Mouse (Mus musculus) skeletal muscle tissue, adult 2 months (tissue): ENCODE measurements around the gene Ldlr.
"Not testable (repeated sequence)": the region's sequence is repeated elsewhere in the genome, so short reads cannot be mapped to it uniquely, and the experiment has no call there.

Source experiments
- DNase-seq: peaks from one replicate; pipeline ENCODE4 v3.0.0-alpha.2; 2012; ENCODE audit warnings: low read depth, low spot score

The Ldlr gene

GRCm38 (mm10) chr9:21788234-21788633, 65.0 kb downstream of the Ldlr start:
- DNase-seq = no peak

- DNase-seq = peak; percentile 86
Observed at GRCm38 (mm10) chr9:21791861-21792260, 68.6 kb downstream of the Ldlr start.

- peak; percentile 72 for DNase-seq
Observed at GRCm38 (mm10) chr9:21792644-21793043, 69.4 kb downstream of the Ldlr start.

DNA sequence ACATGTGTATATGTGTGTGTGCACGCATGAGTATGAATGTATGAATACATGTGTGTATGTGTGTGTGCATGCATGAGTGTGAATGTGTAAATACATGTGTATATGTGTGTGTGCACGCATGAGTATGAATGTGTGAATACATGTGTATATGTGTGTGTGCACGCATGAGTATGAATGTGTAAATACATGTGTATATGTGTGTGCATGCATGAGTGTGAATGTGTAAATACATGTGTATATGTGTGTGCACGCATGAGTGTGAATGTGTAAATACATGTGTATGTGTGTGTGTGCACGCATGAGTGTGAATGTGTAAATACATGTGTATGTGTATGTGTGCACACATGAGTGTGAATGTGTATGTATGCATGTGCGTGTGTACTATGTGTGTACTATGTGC, 70.2 kb downstream of the Ldlr start:
- DNase-seq = not testable (repeated sequence)

GRCm38 (mm10) chr9:21794344-21794834, 71.1 kb downstream of the Ldlr start:
- no peak for DNase-seq

DNA sequence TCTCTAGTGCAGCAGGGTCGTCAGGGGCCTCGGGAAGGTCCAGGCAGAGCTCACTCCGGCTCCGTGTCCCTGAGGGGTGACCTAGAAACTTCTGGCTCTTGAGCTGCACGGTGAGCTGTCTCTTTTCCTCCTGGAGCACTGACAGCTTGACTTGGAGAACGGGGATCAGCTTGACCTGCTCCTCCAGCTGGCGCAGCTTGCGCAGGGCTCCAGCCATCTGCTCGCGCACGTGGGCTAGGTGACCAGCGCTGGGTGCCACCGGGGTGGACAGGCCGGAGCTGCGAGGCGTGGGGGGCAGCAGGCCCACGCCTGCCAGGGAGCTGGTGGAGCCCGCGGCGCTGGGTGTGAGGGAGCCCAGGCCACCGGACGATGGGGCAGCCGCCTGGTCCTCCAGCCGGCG, 71.6 kb downstream of the Ldlr start:
- DNase-seq = peak; percentile 71

DNA sequence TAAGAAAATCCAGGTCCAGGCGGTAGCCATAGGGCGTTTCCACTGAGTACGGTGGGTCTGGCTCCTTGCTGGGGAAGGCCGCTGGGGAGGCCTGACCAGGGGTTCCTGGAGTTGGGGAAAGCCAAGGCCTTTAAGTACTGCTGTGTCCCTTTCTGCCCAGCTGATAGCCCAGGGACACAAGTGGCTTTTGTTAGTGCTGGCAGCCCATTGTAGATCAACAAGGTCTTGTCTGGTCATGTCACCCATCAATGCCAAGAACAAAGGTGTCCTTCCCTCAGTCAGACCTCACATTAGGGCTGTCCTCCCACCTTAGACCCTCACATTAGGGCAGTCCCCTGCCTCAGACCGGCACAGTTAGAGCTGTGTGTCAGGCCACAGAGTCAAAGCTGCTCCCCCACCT, 72.3 kb downstream of the Ldlr start:
- DNase-seq = no peak

DNA sequence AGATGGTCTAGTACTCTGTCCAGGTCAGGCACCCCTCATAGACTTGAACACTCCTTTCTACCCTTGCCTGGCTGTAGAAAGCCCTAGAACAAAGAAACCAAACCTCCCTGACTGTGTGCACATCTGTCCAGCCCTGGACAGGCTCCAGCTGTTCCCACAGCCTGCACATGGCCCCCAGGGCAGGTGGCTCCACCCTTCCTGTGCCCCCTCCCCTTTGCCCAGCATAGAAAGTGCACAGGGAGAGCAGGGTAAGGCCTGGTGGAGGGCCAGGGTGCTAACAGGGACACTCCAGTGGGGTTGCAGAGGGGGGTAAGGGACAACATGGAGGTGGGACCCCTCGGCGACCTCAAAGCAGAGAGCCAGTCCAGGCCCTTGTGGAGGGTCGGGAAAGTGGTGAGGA, 73.0 kb downstream of the Ldlr start:
- no peak for DNase-seq

GRCm38 (mm10) chr9:21796919-21797318, 73.6 kb downstream of the Ldlr start:
- no peak for DNase-seq

- DNase-seq = peak; percentile 59
Observed at GRCm38 (mm10) chr9:21797921-21798344, 74.7 kb downstream of the Ldlr start.

GRCm38 (mm10) chr9:21798345-21799009, 75.2 kb downstream of the Ldlr start, which contains the start of gene Kank2:
Kank2 (minus strand) TSS chr9:21798744.
- DNase-seq = peak; percentile 87

DNA sequence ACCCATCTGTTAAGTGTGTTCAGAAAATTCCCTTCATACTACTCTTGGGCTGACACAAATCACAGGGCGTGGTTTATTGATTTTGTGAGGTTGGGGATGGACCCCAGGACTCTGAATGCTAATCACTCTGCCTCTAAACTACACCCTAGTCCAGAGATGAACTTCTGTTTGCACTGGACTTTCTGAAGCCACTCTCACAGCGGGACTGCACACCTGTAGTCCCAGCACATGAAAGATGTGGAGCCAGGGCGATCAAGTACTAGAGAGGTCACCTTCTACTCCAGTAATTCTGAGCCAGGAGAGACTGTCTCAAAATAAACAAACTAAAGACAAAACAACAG, 75.7 kb downstream of the Ldlr start:
- DNase-seq = no peak
